Mouse (Mus musculus) forebrain, embryonic 16.5 days (tissue): ENCODE results near the gene Gli1. TPM values are rescaled to one million over a fixed set of nuclear protein-coding genes. Genes with fewer than 3 reads are reported as not detected.

ENCODE experiments used
- ATAC-seq: fragments of 200-750 bp; cut with Nextera tagmentation; 2 replicates; pipeline ENCODE4 v1.8.0; 2017; ENCODE audit warnings: mild to moderate bottlenecking, moderate library complexity
- H3K27ac ChIP-seq: fragments of 300-500 bp; sonication (generic); 2 replicates; pipeline ENCODE4 v1.5.1; 2014; ENCODE audit warnings: low read length, control low read depth
- H3K27me3 ChIP-seq: fragments of 300-500 bp; sonication (generic); replicated peaks from 2 replicates; pipeline ENCODE4 v1.6.1; 2014; ENCODE audit warnings: low read length; ENCODE audit not compliant: control insufficient read depth, insufficient read depth
- H3K36me3 ChIP-seq: fragments of 300-500 bp; sonication (generic); 2 replicates; pipeline ENCODE4 v1.6.1; 2014; ENCODE audit not compliant: control insufficient read depth, insufficient read depth
- H3K4me1 ChIP-seq: fragments of 300-500 bp; sonication (generic); replicated peaks from 2 replicates; pipeline ENCODE4 v1.6.1; 2014; ENCODE audit warnings: low read length; ENCODE audit not compliant: control insufficient read depth, insufficient read depth
- H3K4me2 ChIP-seq: fragments of 300-500 bp; sonication (generic); 2 replicates; pipeline ENCODE4 v1.6.1; 2014; ENCODE audit warnings: mild to moderate bottlenecking, low read length, control low read depth
- H3K4me3 ChIP-seq: fragments of 300-500 bp; sonication (generic); replicated peaks from 2 replicates; pipeline ENCODE4 v1.5.1; 2014; ENCODE audit warnings: mild to moderate bottlenecking, low read length, control low read depth
- H3K9ac ChIP-seq: fragments of 300-500 bp; sonication (generic); replicated peaks from 2 replicates; pipeline ENCODE4 v1.6.1; 2014; ENCODE audit warnings: low read depth, low read length, control low read depth
- H3K9me3 ChIP-seq: fragments of 300-500 bp; sonication (generic); 2 replicates; pipeline ENCODE4 v1.6.1; 2016; ENCODE audit warnings: low read length; ENCODE audit not compliant: control insufficient read depth
- WGBS: fragments of 180-500 bp; shearing (Covaris S2); extraction: QIAGEN DNeasy Blood & Tissue Kit; methylation state at CpG from one replicate; pipeline ENCODE4 v1.1.7; 2014; 5-methylcytosine and 5-hydroxymethylcytosine counted together
- polyA plus RNA-seq: library from polyadenylated mRNA; unstranded; fragments of >200 nt; fragmentation: Nextera tagmentation; extraction: Ambion mirVana; gene quantifications from 2 replicates; pipeline ENCODE4 v1.2.1, GENCODE M21; 2015

The Gli1 gene
- polyA plus RNA-seq, 1 experiment from 2014 or later = 1.4 TPM

DNA sequence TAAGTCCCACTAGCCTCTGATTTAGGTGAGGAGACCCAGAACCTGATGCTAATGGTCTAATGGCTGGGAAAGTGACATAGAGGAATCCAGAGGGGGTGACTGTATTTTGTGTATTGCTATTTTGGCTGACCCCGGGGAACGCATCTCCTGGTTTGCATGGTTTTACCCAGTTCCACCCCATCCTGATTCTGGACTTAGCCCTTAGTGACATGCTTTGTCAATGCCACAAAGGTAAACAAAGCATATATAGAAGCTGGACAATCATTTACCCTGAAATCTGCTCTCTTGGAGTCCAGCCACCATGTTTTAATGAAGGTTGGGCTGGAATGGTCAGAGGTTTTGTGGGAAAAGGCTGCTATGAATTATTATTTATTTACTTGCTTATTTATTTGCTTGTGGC is 26.5 kb upstream of the Gli1 start:
- no peak overlapping the region for H3K27ac ChIP-seq
- H3K4me3 ChIP-seq = no peak overlapping the region
- no peaks in the 10 kb centered on the region for H3K27me3 ChIP-seq
- no peaks in the 10 kb centered on the region for H3K36me3 ChIP-seq
- no peaks in the 10 kb centered on the region for H3K4me1 ChIP-seq
- 76% methylated on average over 2 of the region's 2 CpGs for WGBS
- H3K9me3 ChIP-seq = no peaks in the 10 kb centered on the region
- no peak overlapping the region for H3K4me2 ChIP-seq
- H3K9ac ChIP-seq = no peak overlapping the region
- no peak for ATAC-seq

DNA sequence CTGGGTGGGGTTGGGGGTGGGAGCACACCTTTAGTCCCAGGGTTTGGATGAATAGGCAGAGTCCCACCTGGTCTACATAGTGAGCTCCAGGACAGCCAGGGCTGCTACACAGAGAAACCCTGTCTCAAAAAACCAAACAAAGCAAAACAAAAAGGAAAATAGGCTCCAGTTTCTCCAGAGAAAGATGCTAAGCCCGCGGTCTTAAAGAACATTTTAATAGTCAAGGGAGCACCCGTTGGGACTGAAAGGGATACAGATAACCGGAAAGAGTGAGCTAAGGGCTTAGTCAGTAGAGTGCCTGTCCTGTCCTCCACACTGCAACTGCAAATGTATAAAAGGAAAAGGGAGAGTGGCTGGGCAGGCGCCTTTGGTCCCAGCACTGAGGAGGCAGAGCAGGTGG is 25.3 kb upstream of the Gli1 start:
- no peak for ATAC-seq
- Histone ChIP-seq H3K9ac (no peak overlapping the region), H3K4me3 (no peak overlapping the region), H3K9me3 (no peaks in the 10 kb centered on the region), H3K27ac (no peak overlapping the region), H3K27me3 (no peaks in the 10 kb centered on the region), H3K4me1 (no peaks in the 10 kb centered on the region), H3K36me3 (no peaks in the 10 kb centered on the region), H3K4me2 (no peak overlapping the region)
- WGBS = 78% methylated on average over 5 of the region's 5 CpGs

GRCm38 (mm10) chr10:127360714-127361113 is 18.9 kb upstream of the Gli1 start:
- Histone ChIP-seq H3K4me1 (no peaks in the 10 kb centered on the region), H3K27me3 (no peaks in the 10 kb centered on the region), H3K9me3 (no peaks in the 10 kb centered on the region), H3K36me3 (no peaks in the 10 kb centered on the region), H3K27ac (no peak overlapping the region), H3K4me2 (no peak overlapping the region), H3K4me3 (no peak overlapping the region), H3K9ac (no peak overlapping the region)
- WGBS = 86% methylated on average over 3 of the region's 3 CpGs
- no peak for ATAC-seq

DNA sequence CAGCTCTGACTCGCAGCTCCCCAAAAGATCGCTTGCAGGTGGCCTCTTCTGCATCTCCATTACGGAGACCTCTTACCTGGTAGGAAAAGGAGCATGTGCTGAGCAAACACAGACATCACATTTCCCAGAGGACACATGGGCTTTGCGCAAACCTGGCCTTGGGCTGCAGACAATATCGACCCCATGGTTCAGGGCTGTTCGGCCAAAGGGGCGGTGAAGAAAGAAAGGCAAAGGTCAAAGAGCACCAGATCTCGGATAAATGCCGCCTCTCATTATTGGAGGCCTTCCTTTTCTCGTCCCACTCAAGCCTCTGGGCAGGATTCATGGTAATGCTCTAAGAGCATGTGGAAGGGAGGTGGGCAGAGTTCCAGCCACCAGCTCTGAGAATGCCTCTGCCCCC is 13.6 kb upstream of the Gli1 start:
- no peak for ATAC-seq
- no peaks in the 10 kb centered on the region for H3K4me1 ChIP-seq
- no peaks in the 10 kb centered on the region; the same call in 1 of the 2 replicates for H3K27me3 ChIP-seq
- H3K4me3 ChIP-seq = no peak overlapping the region
- H3K36me3 ChIP-seq = no peaks in the 10 kb centered on the region
- 67% methylated on average over 10 of the region's 10 CpGs for whole genome bisulfite sequencing
- no peaks in the 10 kb centered on the region for H3K9me3 ChIP-seq
- no peak overlapping the region for H3K4me2 ChIP-seq
- H3K9ac ChIP-seq = no peak overlapping the region
- no peak overlapping the region for H3K27ac ChIP-seq

- Histone ChIP-seq H3K27me3 (no peaks in the 10 kb centered on the region; the same call in 1 of the 2 replicates), H3K4me1 (no peaks in the 10 kb centered on the region), H3K4me3 (no peak within 1 kb of the TSS), H3K9ac (no peak within 1 kb of the TSS), H3K4me2 (no peak within 1 kb of the TSS), H3K9me3 (no peaks in the 10 kb centered on the region), H3K36me3 (no peaks in the 10 kb centered on the region), H3K27ac (no peak within 1 kb of the TSS)
- ATAC-seq = no peak
- 86% methylated on average over 18 of the region's 18 CpGs for WGBS
Observed at GRCm38 (mm10) chr10:127353909-127354895, 12.4 kb upstream of the Gli1 start, which contains the start of gene Inhbe. Inhbe (minus strand) TSS chr10:127354411.

DNA sequence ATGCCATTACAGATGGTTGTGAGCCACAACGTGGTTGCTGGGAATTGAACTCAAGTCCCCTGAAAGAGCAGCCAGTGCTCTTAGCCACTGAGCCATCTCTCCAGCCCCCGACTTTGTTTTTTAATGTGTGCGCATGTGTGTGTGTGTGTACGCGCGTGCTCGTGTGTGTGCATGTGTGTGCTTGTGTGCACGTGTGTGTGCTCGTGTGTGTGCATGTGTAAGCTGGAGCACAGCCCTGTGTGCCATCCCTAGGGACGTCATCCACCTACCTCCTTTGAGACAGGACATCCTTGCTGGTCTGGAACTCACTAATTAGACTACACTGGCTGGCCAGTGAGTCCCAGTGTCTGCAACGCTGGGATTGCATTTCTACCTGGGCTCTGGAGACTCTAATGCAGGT is 11.0 kb upstream of the Gli1 start:
- no peak overlapping the region for H3K4me2 ChIP-seq
- H3K36me3 ChIP-seq = no peaks in the 10 kb centered on the region
- H3K9ac ChIP-seq = no peak overlapping the region
- no peak overlapping the region for H3K4me3 ChIP-seq
- WGBS = 92% methylated on average over 11 of the region's 11 CpGs
- no peaks in the 10 kb centered on the region; the same call in 1 of the 2 replicates for H3K27me3 ChIP-seq
- no peaks in the 10 kb centered on the region for H3K9me3 ChIP-seq
- H3K4me1 ChIP-seq = no peaks in the 10 kb centered on the region
- ATAC-seq = no peak
- no peak overlapping the region for H3K27ac ChIP-seq

DNA sequence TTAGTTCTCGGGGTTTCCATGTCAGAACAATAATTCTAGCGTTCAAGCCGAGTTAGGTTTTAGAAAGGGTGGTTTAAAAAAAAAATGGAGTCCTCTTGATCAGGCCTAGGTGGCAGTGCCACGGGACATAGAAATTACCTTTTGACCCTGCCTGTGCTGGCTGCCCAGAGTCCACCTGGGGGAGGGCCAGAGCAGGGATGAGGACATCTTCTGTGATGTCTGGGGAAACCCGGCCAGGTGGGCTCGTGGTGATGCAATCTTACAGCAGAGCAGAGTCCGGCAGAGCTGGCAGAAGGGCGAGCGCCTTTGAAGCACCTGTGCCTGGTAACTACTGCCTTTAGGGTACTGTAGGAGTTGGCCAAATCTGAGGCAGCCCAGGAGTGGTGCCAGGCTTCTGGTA is 10.4 kb upstream of the Gli1 start:
- no peaks in the 10 kb centered on the region for H3K9me3 ChIP-seq
- no peak overlapping the region for H3K27ac ChIP-seq
- no peaks in the 10 kb centered on the region; the same call in 1 of the 2 replicates for H3K27me3 ChIP-seq
- H3K36me3 ChIP-seq = no peaks in the 10 kb centered on the region
- no peak for ATAC-seq
- H3K4me1 ChIP-seq = no peaks in the 10 kb centered on the region
- 90% methylated on average over 9 of the region's 9 CpGs for WGBS
- H3K9ac ChIP-seq = no peak overlapping the region
- no peak overlapping the region for H3K4me2 ChIP-seq
- H3K4me3 ChIP-seq = no peak overlapping the region

- Histone ChIP-seq H3K9ac (no peak overlapping the region), H3K9me3 (no peaks in the 10 kb centered on the region), H3K4me1 (no peaks in the 10 kb centered on the region), H3K4me3 (no peak overlapping the region), H3K27ac (no peak overlapping the region), H3K27me3 (no peaks in the 10 kb centered on the region; the same call in 1 of the 2 replicates), H3K36me3 (no peaks in the 10 kb centered on the region), H3K4me2 (no peak overlapping the region)
- no peak for ATAC-seq
- WGBS = 77% methylated on average over 8 of the region's 8 CpGs
Observed at GRCm38 (mm10) chr10:127351719-127352118, 9.9 kb upstream of the Gli1 start.

DNA sequence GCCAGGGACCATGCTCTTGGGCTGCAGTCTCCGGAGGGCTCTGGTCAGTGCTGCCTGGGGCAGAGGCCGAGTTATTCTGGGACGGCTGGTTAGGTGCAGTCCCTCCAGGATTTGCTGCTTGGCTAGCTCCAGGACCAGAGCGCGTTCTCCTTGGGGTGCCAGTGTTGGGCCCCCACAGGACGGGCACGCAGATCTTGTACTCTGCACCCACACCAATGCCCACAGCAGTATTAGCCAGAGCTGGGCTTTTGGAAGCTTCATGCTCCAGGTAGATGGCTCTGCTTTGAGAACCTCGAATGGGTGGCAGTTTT is 9.5 kb upstream of the Gli1 start:
- Histone ChIP-seq H3K36me3 (no peaks in the 10 kb centered on the region), H3K9ac (no peak overlapping the region), H3K9me3 (no peaks in the 10 kb centered on the region), H3K27me3 (no peaks in the 10 kb centered on the region; the same call in 1 of the 2 replicates), H3K4me3 (no peak overlapping the region), H3K27ac (no peak overlapping the region), H3K4me2 (no peak overlapping the region), H3K4me1 (no peaks in the 10 kb centered on the region)
- WGBS = 87% methylated on average over 8 of the region's 8 CpGs
- ATAC-seq = no peak
